In genomic region chr17:56271609-56272253, GRCm38 (mm10) we compare ENCODE assay signal across 13 mouse cellular contexts. TPM values are rescaled to one million over a fixed set of nuclear protein-coding genes. Genes with fewer than 3 reads are reported as not detected.
"Had no signal": no experiment of that assay in that cellular context is flagged by ENCODE, and none has a peak within 500 bp of the region (broad histone marks: within the 10 kb centered on the region; RNA-seq: fewer than 3 reads in every experiment).

No protein-coding gene starts in this region.

- H3K4me2 ChIP-seq: limb, embryonic 12.5 days; liver, embryonic 13.5 days; neural tube, embryonic 12.5 days had no signal

- H3K9ac ChIP-seq: limb, embryonic 12.5 days; liver, embryonic 13.5 days; neural tube, embryonic 12.5 days had no signal

- DNase-seq: layer of hippocampus, adult 9-11 months; layer of hippocampus, postnatal 36 days; liver; liver, embryonic 13.5 days; lung, adult 2 months; midbrain, embryonic 14.5 days; thymus, postnatal 36 days had no signal

- H3K4me3 ChIP-seq: limb, embryonic 12.5 days; liver, embryonic 13.5 days; midbrain, embryonic 10.5 days; neural tube, embryonic 12.5 days had no signal

- ATAC-seq: lung, postnatal 0 days had no signal

- H3K9me3 ChIP-seq: limb, embryonic 12.5 days; liver, embryonic 13.5 days; midbrain, embryonic 10.5 days; neural tube, embryonic 12.5 days had no signal

- H3K36me3 ChIP-seq: neural tube, embryonic 12.5 days had no signal

- H3K27ac ChIP-seq: limb, embryonic 12.5 days; midbrain, embryonic 10.5 days; neural tube, embryonic 12.5 days had no signal

- H3K27me3 ChIP-seq: limb, embryonic 12.5 days; liver, embryonic 13.5 days; neural tube, embryonic 12.5 days had no signal

RNA-seq across cellular contexts. Expression of gene Arrdc5, which starts 28.4 kb away (rescaled TPM):
- polyA plus RNA-seq: kidney, adult 2 months; kidney, embryonic 16.5 days; limb, embryonic 12.5 days; liver, embryonic 13.5 days; lung, adult 2 months; lung, postnatal 0 days; midbrain, embryonic 10.5 days; midbrain, embryonic 14.5 days; neural tube, embryonic 12.5 days had no signal
